Mouse (Mus musculus): ENCODE measurements around the gene Ablim1.

The Ablim1 gene

DNA sequence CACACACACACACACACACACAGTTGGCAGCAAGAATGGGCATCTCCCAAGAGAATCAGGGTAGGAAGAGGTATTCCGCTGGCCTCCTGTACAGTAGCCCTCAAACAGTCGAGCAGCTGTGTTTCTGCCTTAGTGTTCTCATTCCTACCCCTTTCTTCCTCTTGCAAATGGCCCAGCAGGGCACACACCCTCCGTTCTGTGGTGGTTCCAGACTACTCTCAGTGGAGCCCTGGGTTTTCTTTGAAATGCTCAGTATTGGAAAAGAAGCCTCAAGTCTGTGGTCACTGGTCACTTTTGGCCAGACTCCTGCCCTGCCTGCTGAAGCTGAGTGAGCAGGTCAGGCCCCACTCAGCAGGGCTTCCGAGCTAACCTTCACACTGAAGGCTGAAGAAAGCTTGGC, 305.1 kb downstream of the Ablim1 start:
- no peak for DNase-seq (ENCODE audit: low read depth)

DNA sequence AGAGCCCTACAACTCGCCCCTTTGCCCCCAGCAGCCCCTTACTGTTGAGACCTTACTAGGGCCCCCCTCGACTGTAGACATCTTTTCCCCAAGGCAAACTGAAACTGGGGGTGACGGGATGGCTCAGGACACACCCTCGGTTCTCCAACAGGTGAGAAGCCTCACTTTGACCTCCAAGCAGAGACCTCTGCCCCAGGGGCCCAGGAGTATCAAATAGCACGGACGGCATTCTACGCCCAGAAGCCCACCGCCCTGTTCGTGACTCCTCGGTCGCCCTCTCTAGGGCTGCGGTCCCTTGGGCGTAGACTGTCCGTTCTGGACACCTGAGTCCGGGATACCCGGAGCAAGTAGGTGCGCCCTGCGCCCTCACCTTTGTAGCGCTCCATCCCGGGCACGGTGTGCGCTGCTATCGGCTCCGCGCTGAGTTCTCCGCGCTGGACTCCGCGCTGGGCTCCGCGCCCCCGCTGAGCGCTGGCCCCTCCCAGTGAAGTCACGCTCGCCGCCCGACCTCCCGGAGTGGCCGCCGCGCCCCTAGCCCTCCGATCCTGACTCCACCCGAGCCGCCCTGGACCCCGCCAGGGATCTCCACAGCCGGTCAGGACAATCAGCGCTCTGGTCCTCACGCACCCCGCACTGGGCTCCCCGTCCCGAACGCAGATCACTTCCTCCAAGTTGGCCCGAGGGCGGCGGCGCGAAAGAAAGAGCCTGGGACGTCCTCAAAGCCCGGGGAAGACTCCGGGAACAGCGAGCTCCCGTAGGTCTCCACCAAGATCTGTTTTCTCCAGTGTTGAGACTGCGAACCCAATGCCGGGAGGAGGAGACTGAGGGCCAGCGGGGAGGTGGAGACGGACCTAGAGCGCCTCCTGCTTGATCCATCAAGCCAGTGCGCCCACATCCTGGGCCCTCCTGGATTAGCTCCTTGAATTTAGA, 306.7 kb downstream of the Ablim1 start, which contains the start of gene Afap1l2:
TSS of gene Afap1l2 (minus strand) at position 448 of the 930 bp plus-strand sequence.
- no peak for DNase-seq (ENCODE audit: low read depth)

DNA sequence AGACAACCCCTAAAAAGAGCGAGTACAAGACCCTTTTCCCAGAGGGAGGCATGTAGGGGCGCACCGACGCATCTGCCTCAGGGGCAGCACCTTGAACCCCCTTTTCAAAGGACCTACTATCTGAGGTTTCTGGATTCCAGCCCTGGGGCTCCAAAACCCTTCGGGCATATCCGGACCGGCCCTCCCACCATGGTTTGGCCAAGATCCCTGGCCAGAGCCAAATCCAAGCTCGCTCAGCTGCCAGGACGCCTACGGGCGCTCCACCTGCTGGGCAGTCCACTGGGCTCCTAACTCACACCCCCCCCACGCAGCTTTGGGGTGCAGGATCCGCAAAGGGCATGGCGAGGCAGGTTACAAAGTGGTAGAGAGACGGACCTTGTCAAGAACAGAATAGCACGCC, 307.4 kb downstream of the Ablim1 start:
- DNase-seq (ENCODE audit: low read depth), result no peak

DNA sequence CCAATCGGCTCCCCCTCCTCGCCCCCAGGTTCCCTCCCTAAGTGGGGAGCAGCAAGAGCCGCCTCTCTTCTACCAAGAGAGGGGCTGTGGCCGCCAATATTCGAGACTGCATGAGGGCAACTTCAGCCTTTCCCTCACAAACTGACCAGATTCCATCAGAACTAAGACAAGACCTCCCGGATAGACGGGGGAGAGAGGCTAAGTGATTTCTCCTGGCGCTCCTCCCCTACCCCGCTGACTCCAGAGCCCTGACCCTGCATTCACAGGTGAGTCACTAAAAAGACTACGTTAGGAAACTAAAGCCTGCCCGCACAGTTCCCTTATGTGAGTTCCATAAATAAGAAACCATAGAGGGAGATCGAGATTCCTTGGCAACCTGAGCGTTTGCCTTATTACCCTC, 307.9 kb downstream of the Ablim1 start:
- DNase-seq (ENCODE audit: low read depth), result no peak

- no peak for DNase-seq (ENCODE audit: low read depth)
These were observed 309.7 kb downstream of the Ablim1 start for GRCm38 (mm10) chr19:57005062-57005461.

DNA sequence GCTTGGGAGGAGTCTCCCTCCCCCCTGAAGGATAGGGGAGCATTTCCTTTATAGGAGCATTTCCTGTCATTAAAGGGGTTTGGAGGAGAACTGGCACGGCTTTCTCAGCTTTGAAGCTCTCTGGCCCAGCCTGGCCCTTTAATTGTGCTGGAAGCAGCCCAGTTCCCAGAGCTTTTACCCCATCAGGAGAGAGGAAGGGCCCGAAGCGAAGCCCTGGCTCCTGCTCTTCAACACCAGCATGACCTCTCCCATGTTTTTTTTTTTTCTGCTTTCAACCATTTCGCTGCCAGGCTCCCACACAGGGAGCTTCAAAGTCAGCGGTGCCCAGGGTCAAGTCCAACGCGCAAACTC, 311.3 kb downstream of the Ablim1 start:
- no peak for DNase-seq (ENCODE audit: low read depth)

GRCm38 (mm10) chr19:57002741-57003459, 311.8 kb downstream of the Ablim1 start:
- no peak for DNase-seq (ENCODE audit: low read depth)

GRCm38 (mm10) chr19:57001926-57002325, 312.8 kb downstream of the Ablim1 start:
- no peak for DNase-seq (ENCODE audit: low read depth)

GRCm38 (mm10) chr19:57000592-57000991, 314.1 kb downstream of the Ablim1 start:
- DNase-seq (ENCODE audit: low read depth), result no peak

- no peak for DNase-seq (ENCODE audit: low read depth)
These were observed 314.9 kb downstream of the Ablim1 start for GRCm38 (mm10) chr19:56999781-57000180.

- no peak for DNase-seq (ENCODE audit: low read depth)
These were observed 315.8 kb downstream of the Ablim1 start for GRCm38 (mm10) chr19:56998910-56999309.

DNA sequence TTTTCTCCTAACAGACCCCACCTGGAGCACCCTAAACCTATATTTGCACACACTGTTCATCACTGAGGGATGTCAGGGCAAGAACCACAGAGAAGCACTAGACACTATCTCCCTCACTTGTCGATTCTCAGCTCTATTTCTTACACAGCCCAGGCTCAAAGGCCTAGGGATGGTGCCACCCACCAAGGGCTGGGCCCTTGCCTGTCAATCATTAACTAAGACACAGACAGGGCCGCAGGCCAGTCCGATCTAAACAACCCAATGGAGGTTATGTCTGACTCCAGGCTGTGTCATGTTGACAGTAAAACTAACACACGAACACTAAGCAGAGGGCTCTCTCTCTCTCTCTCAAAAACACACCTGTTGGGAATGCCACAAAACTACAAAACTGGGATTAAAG, 316.4 kb downstream of the Ablim1 start:
- no peak for DNase-seq (ENCODE audit: low read depth)

DNA sequence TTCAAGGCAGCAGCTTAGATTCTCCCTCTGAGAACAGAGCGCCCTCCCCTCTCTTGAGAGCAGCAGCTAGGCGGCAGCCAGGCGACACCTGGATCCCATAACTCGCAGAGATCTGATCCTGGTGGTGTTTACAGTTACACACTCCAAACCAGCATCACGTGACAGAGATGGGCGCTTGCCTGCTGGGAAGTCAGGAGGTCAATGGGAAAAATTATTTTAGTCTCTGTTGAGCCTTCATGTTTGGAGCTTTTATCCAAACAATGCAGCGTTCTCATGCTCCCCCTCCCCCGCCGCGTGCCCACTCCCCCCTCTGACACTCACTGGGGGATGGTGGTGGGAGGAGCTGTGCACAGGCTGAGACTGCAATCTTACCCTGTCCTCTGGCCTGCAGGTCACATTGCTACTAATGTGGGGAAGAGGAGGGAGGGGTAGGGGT, 317.5 kb downstream of the Ablim1 start:
- DNase-seq (ENCODE audit: low read depth), result no peak

DNA sequence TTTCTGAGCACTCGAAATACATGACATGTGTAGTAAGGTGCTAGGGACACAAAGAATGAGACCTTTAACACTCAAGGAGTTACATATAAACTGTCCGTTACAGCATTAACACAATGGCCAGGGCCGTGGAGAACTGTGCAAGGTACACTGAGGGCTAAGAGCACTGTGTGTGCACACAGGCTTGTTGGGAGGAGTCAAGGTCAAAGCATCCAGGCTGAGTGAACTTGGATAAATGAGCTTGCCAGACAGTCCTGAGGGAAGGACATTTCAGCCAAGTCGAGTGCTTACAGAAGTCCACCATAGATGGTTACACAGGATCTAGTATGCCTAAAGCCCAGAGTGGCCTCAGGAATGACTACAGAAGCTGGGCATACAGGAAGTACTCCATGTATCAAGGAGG, 319.3 kb downstream of the Ablim1 start:
- DNase-seq (ENCODE audit: low read depth), result no peak

- DNase-seq (ENCODE audit: low read depth), result no peak
These were observed 320.1 kb downstream of the Ablim1 start for GRCm38 (mm10) chr19:56994653-56995052.

GRCm38 (mm10) chr19:56993763-56994162, 321.0 kb downstream of the Ablim1 start:
- no peak for DNase-seq (ENCODE audit: low read depth)

GRCm38 (mm10) chr19:56992978-56993545, 321.7 kb downstream of the Ablim1 start:
- DNase-seq (ENCODE audit: low read depth), result no peak

DNA sequence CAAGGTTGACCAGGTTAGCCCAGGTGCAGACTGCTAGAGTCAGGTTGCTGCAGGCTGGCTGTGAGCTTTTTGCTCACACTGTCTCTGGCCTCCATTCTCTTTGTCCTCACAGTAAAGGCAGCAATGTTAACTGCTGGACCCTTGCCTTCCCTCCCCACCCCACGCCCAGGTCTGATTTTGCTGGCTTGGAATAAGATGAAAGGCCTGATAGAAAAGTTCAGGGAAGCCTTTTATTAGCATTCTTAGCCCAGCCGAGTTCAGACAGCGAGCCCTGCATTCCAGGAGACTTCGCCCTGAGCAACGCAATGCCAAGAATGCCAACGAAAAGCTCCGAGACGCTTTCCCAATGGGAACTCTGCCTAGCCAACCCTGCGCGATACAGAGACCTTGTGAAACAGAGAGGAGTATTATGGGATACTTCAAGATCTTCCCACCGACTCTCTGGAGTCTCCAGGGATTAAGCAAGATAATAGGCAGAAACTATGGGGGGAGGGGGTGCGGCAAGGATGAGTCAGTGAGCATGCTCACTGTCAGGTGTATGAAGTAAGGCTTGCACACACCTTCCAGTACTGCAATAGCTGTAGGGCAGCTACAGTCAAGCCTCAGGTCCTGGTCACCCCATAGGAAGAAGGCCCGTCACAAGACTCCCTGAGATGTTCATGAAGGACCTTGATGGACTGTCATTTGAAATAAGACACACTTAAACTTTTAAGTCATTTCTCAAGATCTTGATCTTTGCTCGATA, 324.2 kb downstream of the Ablim1 start:
- DNase-seq (ENCODE audit: low read depth), result no peak

DNA sequence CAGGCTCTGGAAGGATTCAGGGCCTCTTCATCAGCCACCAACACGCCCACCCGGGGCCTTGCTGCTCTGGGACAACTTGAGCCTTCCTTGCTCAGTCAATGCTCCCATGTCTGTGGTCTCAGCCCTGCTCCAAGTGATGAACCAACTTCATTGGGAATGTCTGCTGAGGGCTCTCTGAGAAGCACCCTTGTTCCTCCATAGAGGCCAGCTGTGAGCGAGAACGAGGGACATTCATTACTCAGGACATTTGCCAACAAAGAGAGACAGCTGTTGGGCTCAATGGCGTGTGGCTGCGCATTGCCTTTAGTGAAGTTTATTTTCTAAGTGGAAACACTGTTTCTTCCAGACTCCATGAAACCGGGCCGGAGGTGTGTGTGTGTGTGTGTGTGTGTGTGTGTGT, 325.5 kb downstream of the Ablim1 start:
- no peak for DNase-seq (ENCODE audit: low read depth)

DNA sequence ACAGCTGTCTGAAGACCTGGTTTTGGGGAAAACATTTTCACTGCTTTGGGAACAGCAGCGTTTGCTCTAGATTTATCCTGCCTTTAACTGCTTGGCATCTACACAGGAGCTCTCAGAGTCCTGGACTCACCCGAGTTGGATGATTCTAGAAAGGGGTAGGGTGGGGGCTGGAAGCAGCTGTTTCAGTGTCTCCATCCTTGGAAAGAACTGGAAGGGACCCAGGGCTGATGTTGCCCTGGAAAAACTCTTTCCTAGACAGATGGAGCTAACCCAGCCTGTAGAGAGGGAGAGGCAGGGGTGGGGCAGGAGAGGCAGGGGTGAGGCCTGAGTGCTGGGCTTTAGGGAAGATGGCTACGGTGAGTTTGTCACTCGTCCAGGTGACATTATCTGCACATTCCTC, 330.5 kb downstream of the Ablim1 start:
- no peak for DNase-seq (ENCODE audit: low read depth)

- no peak for DNase-seq (ENCODE audit: low read depth)
These were observed 331.0 kb downstream of the Ablim1 start for GRCm38 (mm10) chr19:56983757-56984156.
